Mouse (Mus musculus) CH12.LX (cell line): ENCODE data around the gene Ctc1. TPM values are rescaled to one million over a fixed set of nuclear protein-coding genes. Genes with fewer than 3 reads are reported as not detected.

Experiments
- DNase-seq: peaks from one replicate; pipeline ENCODE4 v3.0.0-alpha.2; 2013; ENCODE audit errors: extremely low read depth
- H3K27ac ChIP-seq: 2 replicates; pipeline ENCODE4 v1.5.1; 2012; ENCODE audit warnings: low read depth, mild to moderate bottlenecking, control low read depth, moderate library complexity; ENCODE audit not compliant: insufficient read depth
- H3K27me3 ChIP-seq: replicated peaks from 2 replicates; pipeline ENCODE3; 2012; ENCODE audit warnings: inconsistent platforms
- H3K36me3 ChIP-seq, 2 experiments: replicated peaks in 1 of 2; 2 replicates each; pipeline versions ENCODE3 to v1.6.1; 2012; ENCODE audit warnings: inconsistent platforms in 1 of 2, low read length in 1 of 2, mild to moderate bottlenecking in 1 of 2, mixed read lengths in 1 of 2, moderate library complexity in 1 of 2; ENCODE audit not compliant: control insufficient read depth in 1 of 2, insufficient read depth in 1 of 2
- H3K4me1 ChIP-seq, 2 experiments: 2 replicates each; pipeline ENCODE4 v1.6.1; 2012; ENCODE audit warnings: inconsistent platforms in 1 of 2, moderate library complexity in 1 of 2; ENCODE audit not compliant: insufficient read depth in 2 of 2, control insufficient read depth in 1 of 2
- H3K4me2 ChIP-seq: 2 replicates; pipeline ENCODE4 v1.6.1; 2012; ENCODE audit warnings: low read depth, mild to moderate bottlenecking, control low read depth; ENCODE audit not compliant: poor library complexity, insufficient read depth, severe bottlenecking
- H3K4me3 ChIP-seq, 3 experiments: fragments of 150-350 bp in 1 of 3; sonication (generic) in 1 of 3; replicated peaks in 1 of 3; 2 replicates each; pipeline versions ENCODE3 to v1.5.1; 2011 to 2012; ENCODE audit warnings: low read depth in 2 of 3, low read length in 2 of 3, mild to moderate bottlenecking in 2 of 3, moderate library complexity in 2 of 3, control low read depth in 1 of 3, improper control_type of control experiment in 1 of 3, inconsistent platforms in 1 of 3, mixed read lengths in 1 of 3; ENCODE audit not compliant: poor library complexity in 1 of 3
- H3K79me2 ChIP-seq: replicated peaks from 2 replicates; pipeline ENCODE4 v1.6.1; 2012; ENCODE audit warnings: mild to moderate bottlenecking, moderate library complexity; ENCODE audit not compliant: control insufficient read depth, poor library complexity, insufficient read depth, severe bottlenecking; ENCODE audit errors: extremely low read depth
- H3K9ac ChIP-seq: 2 replicates; pipeline ENCODE4 v1.6.1; 2012; ENCODE audit warnings: low read depth, mild to moderate bottlenecking, control low read depth, moderate library complexity; ENCODE audit not compliant: insufficient read depth
- H3K9me3 ChIP-seq: replicated peaks from 2 replicates; pipeline ENCODE3; 2012; ENCODE audit warnings: low read length, inconsistent platforms, mixed read lengths
- BHLHE40 ChIP-seq: IDR thresholded peaks from 2 replicates; pipeline ENCODE4 v1.6.1; 2011; ENCODE audit warnings: mild to moderate bottlenecking, low read depth, low read length, improper control_type of control experiment
- CHD1 ChIP-seq: IDR thresholded peaks from 2 replicates; pipeline ENCODE4 v1.6.1; 2012; ENCODE audit warnings: low read depth, low read length, improper control_type of control experiment, inconsistent platforms
- CHD2 ChIP-seq: IDR thresholded peaks from 2 replicates; pipeline ENCODE4 v1.6.1; 2011; ENCODE audit warnings: low read length, improper control_type of control experiment
- CTCF ChIP-seq, 2 experiments: IDR thresholded peaks in 1 of 2; conservative IDR thresholded peaks in 1 of 2; 2 replicates each; pipeline ENCODE4 v1.5.1; 2011 to 2012; ENCODE audit warnings: low read depth in 2 of 2, low read length in 2 of 2, improper control_type of control experiment in 1 of 2, inconsistent platforms in 1 of 2, mild to moderate bottlenecking in 1 of 2, moderate library complexity in 1 of 2
- E2F4 ChIP-seq: IDR thresholded peaks from 2 replicates; pipeline ENCODE4 v1.6.1; 2011; ENCODE audit warnings: low read depth, low read length, improper control_type of control experiment; ENCODE audit not compliant: insufficient replicate concordance
- ELF1 ChIP-seq: IDR thresholded peaks from 2 replicates; pipeline ENCODE4 v1.6.1; 2014; ENCODE audit warnings: low read depth, mild to moderate bottlenecking, inconsistent platforms, low read length, improper control_type of control experiment
- EP300 ChIP-seq: IDR thresholded peaks from 2 replicates; pipeline ENCODE4 v1.6.1; 2011; ENCODE audit warnings: low read length, improper control_type of control experiment
- ETS1 ChIP-seq: conservative IDR thresholded peaks from 2 replicates; pipeline ENCODE4 v1.6.1; 2012; ENCODE audit warnings: low read depth, mild to moderate bottlenecking, inconsistent platforms, low read length, improper control_type of control experiment, moderate library complexity
- GABPA ChIP-seq: IDR thresholded peaks from 2 replicates; pipeline ENCODE4 v1.6.1; 2012; ENCODE audit warnings: low read depth, low read length, improper control_type of control experiment, inconsistent platforms; ENCODE audit not compliant: insufficient replicate concordance
- HCFC1 ChIP-seq: IDR thresholded peaks from 2 replicates; pipeline ENCODE4 v1.6.1; 2012; ENCODE audit warnings: low read depth, mild to moderate bottlenecking, inconsistent platforms, low read length, improper control_type of control experiment
- IRF4 ChIP-seq: IDR thresholded peaks from 2 replicates; pipeline ENCODE4 v1.6.1; 2014; ENCODE audit warnings: low read depth, mild to moderate bottlenecking, inconsistent platforms, low read length, improper control_type of control experiment
- JUN ChIP-seq: IDR thresholded peaks from 2 replicates; pipeline ENCODE4 v1.6.1; 2011; ENCODE audit warnings: low read depth, mild to moderate bottlenecking, low read length, improper control_type of control experiment, moderate library complexity; ENCODE audit not compliant: insufficient read depth
- JUND ChIP-seq: conservative IDR thresholded peaks from 2 replicates; pipeline ENCODE4 v1.6.1; 2011; ENCODE audit warnings: low read depth, low read length, improper control_type of control experiment
- KAT2A ChIP-seq: IDR thresholded peaks from 2 replicates; pipeline ENCODE4 v1.6.1; 2012; ENCODE audit warnings: low read length, improper control_type of control experiment, inconsistent platforms; ENCODE audit not compliant: insufficient replicate concordance
- MAFK ChIP-seq: IDR thresholded peaks from 2 replicates; pipeline ENCODE4 v1.6.1; 2011; ENCODE audit warnings: low read length, improper control_type of control experiment; ENCODE audit not compliant: insufficient replicate concordance
- MAX ChIP-seq: IDR thresholded peaks from 2 replicates; pipeline ENCODE4 v1.6.1; 2011; ENCODE audit warnings: low read length, improper control_type of control experiment
- MAZ ChIP-seq: IDR thresholded peaks from 2 replicates; pipeline ENCODE4 v1.6.1; 2012; ENCODE audit warnings: low read depth, mild to moderate bottlenecking, inconsistent platforms, low read length, improper control_type of control experiment, moderate library complexity
- MEF2A ChIP-seq: IDR thresholded peaks from 2 replicates; pipeline ENCODE4 v1.6.1; 2014; ENCODE audit warnings: low read depth, mild to moderate bottlenecking, inconsistent platforms, low read length, improper control_type of control experiment, borderline replicate concordance
- MXI1 ChIP-seq: IDR thresholded peaks from 2 replicates; pipeline ENCODE4 v1.6.1; 2011; ENCODE audit warnings: mild to moderate bottlenecking, low read depth, low read length, improper control_type of control experiment
- MYC ChIP-seq: IDR thresholded peaks from 2 replicates; pipeline ENCODE4 v1.6.1; 2011; ENCODE audit warnings: low read depth, mild to moderate bottlenecking, improper control_type of control experiment, low read length
- NELFE ChIP-seq: IDR thresholded peaks from 2 replicates; pipeline ENCODE4 v1.6.1; 2011; ENCODE audit warnings: low read depth, low read length, improper control_type of control experiment
- NRF1 ChIP-seq: IDR thresholded peaks from 2 replicates; pipeline ENCODE4 v1.6.1; 2014; ENCODE audit warnings: low read depth, mild to moderate bottlenecking, inconsistent platforms, low read length, improper control_type of control experiment, moderate library complexity
- PAX5 ChIP-seq: IDR thresholded peaks from 2 replicates; pipeline ENCODE4 v1.6.1; 2012; ENCODE audit warnings: low read length, inconsistent platforms, mixed read lengths
- POLR2A ChIP-seq: IDR thresholded peaks from 2 replicates; pipeline ENCODE4 v1.6.1; 2011; ENCODE audit warnings: low read depth, mild to moderate bottlenecking, improper control_type of control experiment, low read length
- POLR2AphosphoS2 ChIP-seq: IDR thresholded peaks from 2 replicates; pipeline ENCODE4 v1.6.1; 2011; ENCODE audit warnings: low read depth, low read length, improper control_type of control experiment
- RAD21 ChIP-seq: IDR thresholded peaks from 2 replicates; pipeline ENCODE4 v1.6.1; 2011; ENCODE audit warnings: low read depth, mild to moderate bottlenecking, low read length, improper control_type of control experiment, moderate library complexity
- RCOR1 ChIP-seq: conservative IDR thresholded peaks from 2 replicates; pipeline ENCODE4 v1.6.1; 2012; ENCODE audit warnings: low read depth, mild to moderate bottlenecking, inconsistent platforms, low read length, improper control_type of control experiment
- SIN3A ChIP-seq: IDR thresholded peaks from 2 replicates; pipeline ENCODE4 v1.6.1; 2012; ENCODE audit warnings: low read length, improper control_type of control experiment, inconsistent platforms
- SMC3 ChIP-seq: IDR thresholded peaks from 2 replicates; pipeline ENCODE4 v1.6.1; 2011; ENCODE audit warnings: low read depth, low read length, improper control_type of control experiment
- TBP ChIP-seq: conservative IDR thresholded peaks from 2 replicates; pipeline ENCODE4 v1.6.1; 2011; ENCODE audit warnings: low read depth, low read length, improper control_type of control experiment
- TCF12 ChIP-seq: IDR thresholded peaks from 2 replicates; pipeline ENCODE4 v1.6.1; 2014; ENCODE audit warnings: low read depth, mild to moderate bottlenecking, inconsistent platforms, low read length, improper control_type of control experiment
- UBTF ChIP-seq: IDR thresholded peaks from 2 replicates; pipeline ENCODE4 v1.6.1; 2012; ENCODE audit warnings: low read depth, mild to moderate bottlenecking, inconsistent platforms, low read length, improper control_type of control experiment, moderate library complexity
- USF1 ChIP-seq: IDR thresholded peaks from 2 replicates; pipeline ENCODE4 v1.6.1; 2014; ENCODE audit warnings: low read depth, mild to moderate bottlenecking, inconsistent platforms, low read length, improper control_type of control experiment
- USF2 ChIP-seq: conservative IDR thresholded peaks from 2 replicates; pipeline ENCODE4 v1.6.1; 2011; ENCODE audit warnings: low read depth, low read length, improper control_type of control experiment
- ZC3H11A ChIP-seq: IDR thresholded peaks from 2 replicates; pipeline ENCODE4 v1.6.1; 2012; ENCODE audit warnings: low read depth, mild to moderate bottlenecking, inconsistent platforms, low read length, improper control_type of control experiment
- ZKSCAN1 ChIP-seq: IDR thresholded peaks from 2 replicates; pipeline ENCODE4 v1.6.1; 2012; ENCODE audit warnings: low read depth, inconsistent platforms, low read length, improper control_type of control experiment, borderline replicate concordance
- ZMIZ1 ChIP-seq: IDR thresholded peaks from 2 replicates; pipeline ENCODE4 v1.6.1; 2012; ENCODE audit warnings: low read depth, mild to moderate bottlenecking, inconsistent platforms, low read length, improper control_type of control experiment
- ZNF384 ChIP-seq: IDR thresholded peaks from 2 replicates; pipeline ENCODE4 v1.6.1; 2012; ENCODE audit warnings: low read depth, low read length, improper control_type of control experiment, inconsistent platforms
- dilution Hi-C: fragments of 300-500 bp; cut with MboI; formaldehyde crosslinking; loops from 2 replicates; pipeline ENCODE4 v1.14.3; 2020; ENCODE audit warnings: low sequenced_read_pairs; ENCODE audit not compliant: extremely low pct_unique_long_range_greater_than_20kb, extremely low pct_ligation_motif_present
- in situ Hi-C: fragments of 300-500 bp; cut with MboI; formaldehyde crosslinking; loops from 3 replicates; pipeline ENCODE4 v1.14.3; 2019; ENCODE audit warnings: low sequenced_read_pairs, low pct_ligation_motif_present, low pct_unique_long_range_greater_than_20kb, mixed read lengths
- polyA plus RNA-seq: library from polyadenylated mRNA; unstranded; fragments of >175 nt; gene quantifications from 2 replicates; pipeline ENCODE4 v1.2.1, GENCODE M21; 2012; ENCODE audit warnings: low read depth; ENCODE audit not compliant: insufficient read length
- total RNA-seq, 2 experiments: library from RNA; depleted of rRNA; stranded (reverse); fragments of 300-350 nt in 1 of 2; fragments of >200 nt in 1 of 2; gene quantifications; 2 replicates each; pipeline ENCODE4 v1.2.3; 2012 to 2014

Gene Ctc1
- total and polyA plus RNA-seq, 3 experiments: 20.5 to 69.8 (median 44.8) TPM

DNA sequence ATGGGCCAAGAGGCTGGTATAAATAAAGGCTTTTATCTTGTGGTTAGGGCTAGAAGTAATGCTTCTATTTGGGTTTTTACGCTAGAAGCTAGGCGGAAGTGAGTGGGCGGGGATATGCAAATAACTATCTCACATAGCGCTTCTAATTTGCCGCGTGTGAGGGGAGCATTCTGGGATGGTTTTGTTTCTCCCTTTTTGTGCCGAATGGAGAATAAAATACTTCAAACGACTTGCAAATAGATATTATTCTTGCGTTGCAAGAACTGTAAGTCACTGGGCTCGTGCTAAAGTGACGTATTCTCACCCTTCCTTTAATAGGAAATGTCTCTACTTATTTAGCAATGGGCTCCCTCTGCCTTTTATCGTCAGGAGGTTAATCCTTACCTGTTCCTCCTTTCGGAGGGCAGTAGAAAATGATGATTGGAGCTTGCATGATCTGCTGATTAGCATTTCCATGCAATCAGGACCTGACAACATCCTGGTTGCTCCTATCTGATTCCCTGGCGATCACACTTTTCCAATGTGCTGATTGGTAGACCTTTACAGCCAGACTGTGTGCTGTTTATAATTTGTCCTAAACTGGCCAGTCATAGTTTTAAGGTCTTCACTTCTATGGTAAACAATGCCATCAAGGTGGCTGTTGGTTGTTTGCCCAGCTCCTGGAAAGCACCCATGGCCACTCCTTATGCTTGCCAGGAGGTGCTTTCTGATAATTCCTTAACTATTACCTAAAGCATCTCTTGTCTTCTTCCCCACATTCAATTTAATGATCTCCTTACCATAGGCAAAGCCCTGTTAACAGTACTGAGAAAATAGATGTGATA is 57.6 kb downstream of the Ctc1 start:
- Histone ChIP-seq H3K4me2 (peak overlapping the region; percentile 85), H3K9me3 (no peaks in the 10 kb centered on the region), H3K79me2 (no peaks in the 10 kb centered on the region), H3K27me3 (peaks cover 2% of the 10 kb centered on the region), H3K4me3 (peak overlapping the region in 2 of 3 experiments; percentile 5 to 46), H3K4me1 (peaks cover 16 to 55% of the 10 kb centered on the region in 2 experiments), H3K36me3 (no peaks in the 10 kb centered on the region), H3K27ac (peak overlapping the region; percentile 59; the same call in 1 of the 2 replicates), H3K9ac (peak overlapping the region; percentile 88)
- peak; percentile 99 for TF ChIP-seq SIN3A
- no peak; the same call in 1 of the 2 replicates for TF ChIP-seq ZC3H11A
- TF ChIP-seq NELFE: peak; percentile 100
- TF ChIP-seq CHD2: peak; percentile 89
- TF ChIP-seq USF2: peak; percentile 62
- no peak for TF ChIP-seq USF1
- no peak for TF ChIP-seq PAX5
- TF ChIP-seq ELF1: peak; percentile 88
- peak; percentile 100 for TF ChIP-seq TBP
- TF ChIP-seq SMC3: peak; percentile 28; the same call in 1 of the 2 replicates
- TF ChIP-seq MAFK: peak; percentile 95
- TF ChIP-seq HCFC1: peak; percentile 82
- peak; percentile 64 for TF ChIP-seq EP300
- peak; percentile 97; the same call in 1 of the 2 replicates for TF ChIP-seq MAZ
- no peak; a peak in 1 of 4 replicates for TF ChIP-seq CTCF (conservative IDR thresholded peaks at IDR 0.05 in 1 of 2, IDR thresholded peaks at IDR 0.05 in 1 of 2; ENCODE audit: low read depth in 2 of 2, low read length in 2 of 2)
- peak; percentile 63 for TF ChIP-seq NRF1
- TF ChIP-seq ZMIZ1: peak; percentile 100
- peak; percentile 97 for TF ChIP-seq E2F4
- peak; percentile 91 for TF ChIP-seq MAX
- TF ChIP-seq ZNF384: peak; percentile 76
- no peak for TF ChIP-seq CHD1
- TF ChIP-seq IRF4: peak; percentile 86
- TF ChIP-seq JUN: peak; percentile 91
- peak; percentile 100 for TF ChIP-seq POLR2A
- peak; percentile 90 for TF ChIP-seq MXI1
- TF ChIP-seq BHLHE40: peak; percentile 77
- TF ChIP-seq ETS1: peak; percentile 99
- TF ChIP-seq MYC: peak; percentile 95
- no peak for TF ChIP-seq UBTF
- no peak; the same call in 1 of the 2 replicates for TF ChIP-seq ZKSCAN1
- peak; percentile 99 for TF ChIP-seq RCOR1
- peak; percentile 12; the same call in 1 of the 2 replicates for TF ChIP-seq GABPA
- TF ChIP-seq RAD21: no peak
- peak; percentile 91 for TF ChIP-seq MEF2A
- TF ChIP-seq TCF12: peak; percentile 96
- peak; percentile 75; the same call in 1 of the 2 replicates for TF ChIP-seq KAT2A
- peak; percentile 97 for TF ChIP-seq JUND
- TF ChIP-seq POLR2AphosphoS2: peak; percentile 100
- in situ Hi-C loops (no loop called here), dilution Hi-C loops (no loop called here)
- DNase-seq: peak; percentile 99
